Mouse (Mus musculus): ENCODE measurements at regions not wholly inside any gene's neighbourhood (a gene's known extent, or its start where the extent isn't known, plus 50 kb on each side); places are given as distances from the start of the nearest gene placed in this dataset.

DNA sequence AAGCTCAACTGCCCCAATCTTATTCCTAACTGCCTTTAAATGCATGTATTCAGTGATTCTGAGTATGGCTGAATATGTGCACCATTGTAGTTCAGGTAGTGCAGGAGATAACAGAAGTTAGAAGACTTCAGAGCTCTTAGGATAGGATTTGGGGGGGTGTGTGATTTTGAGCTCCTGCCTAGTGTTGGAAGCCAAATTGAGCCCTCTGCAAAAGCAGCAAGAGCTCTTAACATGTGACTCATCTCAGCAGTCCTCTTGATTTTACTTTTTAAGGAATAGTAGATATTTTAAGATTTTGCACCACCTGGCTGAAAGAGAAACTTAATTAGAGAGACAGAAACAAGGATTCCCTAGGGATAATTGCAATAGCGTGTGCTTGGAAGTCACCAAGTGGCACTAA, 277.3 kb upstream of the Gm597 start:
- intact Hi-C loops (cut with DNase I), result no loop called here
- DNase-seq (ENCODE audit: low spot score in 2 of 2), result peak in 1 of 2 experiments; percentile 50

DNA sequence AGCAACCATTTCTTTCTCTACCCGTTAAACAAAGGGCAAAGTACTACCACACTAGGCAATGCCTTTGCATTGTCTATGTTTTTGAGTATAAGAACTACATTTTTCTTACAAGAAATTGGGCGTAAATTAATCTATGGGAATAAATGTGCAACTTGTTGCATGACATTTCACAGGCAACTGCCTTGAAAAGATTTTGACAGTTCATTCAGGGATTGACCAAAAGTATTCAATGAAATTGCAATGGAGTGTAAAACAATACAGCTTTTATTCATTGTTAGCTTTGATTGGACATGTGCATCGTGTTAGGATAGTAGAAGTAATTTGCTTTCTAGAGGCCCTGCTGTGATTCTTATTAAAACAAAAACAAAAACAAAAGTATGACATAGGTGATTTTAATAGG, 233.7 kb upstream of the Gm597 start:
- intact Hi-C loops (cut with DNase I), result no loop called here

DNA sequence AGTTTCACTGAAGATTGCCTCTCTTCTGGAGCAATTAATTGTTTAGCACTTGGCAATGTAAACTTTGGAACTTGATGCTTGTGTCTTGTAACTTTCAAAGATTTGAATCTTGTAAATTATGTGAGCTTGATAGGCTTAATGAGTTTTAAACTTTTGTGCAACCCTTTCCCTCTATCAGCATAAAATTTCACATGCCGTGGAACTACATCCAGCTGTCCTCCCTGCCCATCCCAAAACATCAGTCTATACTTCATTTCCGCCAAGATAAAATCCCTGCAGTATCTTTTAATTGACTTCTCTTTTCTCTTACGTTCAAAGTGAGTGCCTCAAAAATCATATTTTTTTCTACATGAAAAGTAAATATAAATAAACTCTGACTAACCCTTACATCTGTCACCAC, 221.1 kb upstream of the Gm597 start:
- intact Hi-C loops (cut with DNase I), result no loop called here
- no peak for DNase-seq (ENCODE audit: low spot score in 2 of 2)

More for the DNA sequence above, 233.7 kb upstream of the Gm597 start:
- DNase-seq (ENCODE audit: low spot score in 2 of 2), result no peak

DNA sequence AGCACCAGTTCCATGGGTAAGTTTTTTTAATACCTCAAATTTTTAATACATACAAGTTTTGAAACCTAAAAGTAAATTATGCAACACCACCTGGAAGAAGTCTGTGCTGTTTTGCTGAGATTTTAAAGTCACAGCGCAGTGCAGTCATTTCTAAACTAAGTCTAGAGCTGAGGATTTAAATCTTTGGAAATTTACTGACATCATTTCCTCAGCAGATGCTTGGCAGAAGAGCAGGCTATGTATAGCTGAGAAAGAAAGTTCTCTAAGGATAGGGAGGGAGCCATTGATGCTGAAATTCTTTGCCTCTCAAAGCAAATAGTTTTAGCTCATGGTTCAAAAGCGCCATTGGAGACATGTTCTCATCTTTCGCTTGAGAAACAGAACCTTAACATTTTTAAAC, 190.9 kb upstream of the Gm597 start:
- peak in 1 of 2 experiments; percentile 87 for DNase-seq (ENCODE audit: low spot score in 2 of 2)
- intact Hi-C loops (cut with DNase I), result no loop called here
